Mouse (Mus musculus) MEL (cell line): ENCODE data around the gene Doc2g.

Source experiments
- CTCF ChIP-seq, 3 experiments: IDR thresholded peaks in 2 of 3; conservative IDR thresholded peaks in 1 of 3; 2 replicates each; pipeline ENCODE4 v1.5.1; 2011 to 2012; ENCODE audit warnings: low read length in 3 of 3, low read depth in 2 of 3, mild to moderate bottlenecking in 2 of 3, improper control_type of control experiment in 1 of 3, inconsistent platforms in 1 of 3, mixed read lengths in 1 of 3, moderate library complexity in 1 of 3; ENCODE audit not compliant: control insufficient read depth in 1 of 3, insufficient read depth in 1 of 3, poor library complexity in 1 of 3, severe bottlenecking in 1 of 3
- ETS1 ChIP-seq: IDR thresholded peaks from 2 replicates; pipeline ENCODE4 v1.6.1; 2012; ENCODE audit warnings: low read depth, mild to moderate bottlenecking, inconsistent platforms, low read length, improper control_type of control experiment, moderate library complexity
- MXI1 ChIP-seq: IDR thresholded peaks from 2 replicates; pipeline ENCODE4 v1.6.1; 2011; ENCODE audit warnings: mild to moderate bottlenecking, low read depth, low read length, improper control_type of control experiment
- POLR2A ChIP-seq, 2 experiments: IDR thresholded peaks; 2 replicates each; pipeline ENCODE4 v1.6.1; 2011 to 2012; ENCODE audit warnings: low read length in 2 of 2, mild to moderate bottlenecking in 2 of 2, control low read depth in 1 of 2, improper control_type of control experiment in 1 of 2, low read depth in 1 of 2, moderate library complexity in 1 of 2; ENCODE audit not compliant: control insufficient read depth in 1 of 2, insufficient read depth in 1 of 2, poor library complexity in 1 of 2
- POLR2AphosphoS2 ChIP-seq: IDR thresholded peaks from 2 replicates; pipeline ENCODE4 v1.6.1; 2011; ENCODE audit warnings: low read length, improper control_type of control experiment
- TCF12 ChIP-seq: IDR thresholded peaks from 2 replicates; pipeline ENCODE4 v1.6.1; 2014; ENCODE audit warnings: low read depth, mild to moderate bottlenecking, inconsistent platforms, low read length, improper control_type of control experiment, moderate library complexity
- ZMIZ1 ChIP-seq: IDR thresholded peaks from 2 replicates; pipeline ENCODE4 v1.6.1; 2012; ENCODE audit warnings: low read depth, mild to moderate bottlenecking, inconsistent platforms, low read length, improper control_type of control experiment, moderate library complexity

GRCm38 (mm10) chr19:4000949-4001525, 2.1 kb upstream of the Doc2g start:
- TF ChIP-seq TCF12 (no peak), POLR2A (IDR thresholded peaks at IDR 0.05; ENCODE audit: control insufficient read depth in 1 of 2, insufficient read depth in 1 of 2, low read depth in 1 of 2, low read length in 2 of 2, poor library complexity in 1 of 2) (no peak; a peak in 1 of 4 replicates), ETS1 (no peak), CTCF (IDR thresholded peaks at IDR 0.05 in 2 of 3, conservative IDR thresholded peaks at IDR 0.05 in 1 of 3; ENCODE audit: control insufficient read depth in 1 of 3, insufficient read depth in 1 of 3, low read depth in 2 of 3, low read length in 3 of 3, poor library complexity in 1 of 3, severe bottlenecking in 1 of 3) (no peak), ZMIZ1 (no peak), POLR2AphosphoS2 (no peak; the same call in 1 of the 2 replicates), MXI1 (no peak)
